Mouse (Mus musculus) embryonic fibroblast, embryonic 13.5 days (primary cell): ENCODE results near the gene Iqcb1.

Experiments
- CTCF ChIP-seq: IDR thresholded peaks from 2 replicates; pipeline ENCODE4 v1.5.1; 2011; ENCODE audit warnings: mild to moderate bottlenecking, control low read depth, low read length, moderate library complexity, borderline replicate concordance; ENCODE audit not compliant: insufficient read depth
- POLR2A ChIP-seq: IDR thresholded peaks from 2 replicates; pipeline ENCODE4 v1.6.1; 2011; ENCODE audit warnings: low read depth, mild to moderate bottlenecking, control low read depth, low read length, moderate library complexity

DNA sequence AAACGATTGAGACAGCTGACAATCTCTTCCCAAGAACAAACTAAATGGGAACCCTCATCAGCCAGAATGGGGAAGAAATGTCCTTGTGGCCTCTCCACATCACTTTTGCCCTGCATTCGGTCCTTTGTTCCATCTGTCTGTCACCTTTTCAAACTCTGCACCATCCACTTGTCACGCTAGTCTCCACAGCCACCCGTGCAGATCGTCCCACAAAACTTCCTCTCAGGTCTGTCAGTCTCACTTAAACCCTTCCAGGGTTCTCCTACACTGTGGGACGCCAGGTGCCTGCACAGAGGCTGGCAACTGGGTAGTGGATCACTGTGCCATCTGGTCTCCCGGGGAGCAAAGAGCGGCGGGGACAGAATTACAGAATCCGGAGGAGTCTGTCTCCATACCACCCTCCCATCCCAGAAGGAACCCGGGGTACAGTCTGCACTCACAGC, 553 bp upstream of the Iqcb1 start:
- TF ChIP-seq CTCF (no peak), POLR2A (no peak)
